Mouse (Mus musculus) gastrocnemius, adult 2 months (tissue): Measurements from ENCODE around the gene Nbeal2. TPM values are rescaled to one million over a fixed set of nuclear protein-coding genes. Genes with fewer than 3 reads are reported as not detected.

Source experiments
- DNase-seq: peaks from one replicate; pipeline ENCODE4 v3.0.0; 2022
- H3K27ac ChIP-seq: fragments of 200-600 bp; 2 replicates; pipeline ENCODE4 v1.8.1; 2022; ENCODE audit warnings: mild to moderate bottlenecking
- H3K4me3 ChIP-seq: fragments of 200-600 bp; 2 replicates; pipeline ENCODE4 v1.8.1; 2022; ENCODE audit warnings: mild to moderate bottlenecking, moderate library complexity
- CTCF ChIP-seq: fragments of 200-600 bp; IDR thresholded peaks from 2 replicates; pipeline ENCODE4 v1.8.1; 2022; ENCODE audit warnings: antibody characterized with exemption, mild to moderate bottlenecking, moderate library complexity
- intact Hi-C: fragments of 180-260 bp; cut with DNase I; formaldehyde crosslinking; loops from one replicate; pipeline ENCODE4 v1.15.1; 2025
- microRNA-seq: library from miRNA; unstranded; fragments of <30 nt; microRNA quantifications from one replicate; pipeline ENCODE4 v1.2.0, GENCODE M21; 2021
- total RNA-seq, 2 experiments: library from RNA; stranded (reverse); gene quantifications; 2 replicates each; pipeline ENCODE4 v1.2.3; 2021

Gene Nbeal2
- total RNA-seq, 2 experiments from 2014 or later: 4.7 to 5.0 TPM

DNA sequence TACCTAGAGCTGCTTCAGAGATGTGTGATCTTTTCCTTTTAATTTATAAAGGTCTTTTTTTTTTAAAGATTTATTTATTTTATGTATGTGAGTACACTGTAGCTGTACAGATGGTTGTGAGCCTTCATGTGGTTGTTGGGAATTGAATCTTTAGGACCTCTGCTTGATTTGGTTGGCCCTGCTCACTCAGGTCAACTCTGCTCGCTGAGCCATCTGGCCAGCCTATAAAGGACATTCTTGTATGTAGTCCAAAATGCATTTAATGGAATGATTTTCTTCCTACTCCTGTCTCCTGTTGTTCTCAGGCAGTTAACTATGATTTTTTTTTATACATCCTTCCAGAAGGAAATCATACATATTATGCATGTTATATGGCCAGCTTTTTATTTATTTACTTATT lies 70.4 kb downstream of the Nbeal2 start:
- intact Hi-C loops: no loop called here
- H3K4me3 ChIP-seq: no peak overlapping the region
- TF ChIP-seq CTCF: no peak
- no peak overlapping the region for H3K27ac ChIP-seq
- no peak for DNase-seq

DNA sequence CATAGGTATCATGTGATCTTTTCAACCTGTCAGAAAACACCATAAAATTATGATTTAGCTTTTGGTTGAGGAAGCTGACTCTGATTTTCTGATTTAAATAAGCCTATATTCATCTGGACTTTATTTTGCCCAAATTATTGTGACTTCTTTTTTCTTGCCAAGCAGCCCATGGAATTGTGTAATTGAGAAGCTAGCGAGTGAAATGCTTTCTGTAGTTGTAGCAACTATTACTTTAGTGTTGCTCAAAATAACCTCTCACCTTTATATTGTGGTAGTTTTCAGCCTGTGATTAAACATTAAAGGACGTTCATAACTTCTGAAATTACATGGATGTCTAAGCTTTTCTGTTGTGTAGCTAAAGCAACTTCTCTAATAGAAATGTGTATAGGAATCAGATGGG lies 71.8 kb downstream of the Nbeal2 start:
- no peak for TF ChIP-seq CTCF
- DNase-seq: no peak
- no peak overlapping the region for H3K4me3 ChIP-seq
- no peak overlapping the region for H3K27ac ChIP-seq
- intact Hi-C loops: no loop called here

Small RNAs within 50 kb of the gene (microRNA-seq; reads per million reads assigned to microRNA genes)
- not detected for gene Mir8107

Other genes with a start within 250 kb of the Nbeal2 start
- 10 to 100 TPM in 1 of 2 experiments, 1 to 10 TPM in 1; 8.5 to 10.0 TPM for gene Ptpn23, start 245.9 kb downstream of the Nbeal2 start, total RNA-seq
- not detected for gene Ngp, start 234.4 kb downstream of the Nbeal2 start, total RNA-seq
- gene Klhl18, start 177.5 kb downstream of the Nbeal2 start, total RNA-seq: 1 to 10 TPM; 7.2 to 8.6 TPM
- under 1 TPM in 1 of 2 experiments, not detected in 1; 0.08 TPM for gene Kif9, start 177.2 kb downstream of the Nbeal2 start, total RNA-seq
- gene Setd2, start 121.6 kb downstream of the Nbeal2 start, total RNA-seq: 10 to 100 TPM; 32.9 to 35.4 TPM
- gene Nradd, start 29.7 kb downstream of the Nbeal2 start, total RNA-seq: 1 to 10 TPM in 1 of 2 experiments, under 1 TPM in 1; 0.64 to 1.2 TPM
- 10 to 100 TPM; 43.4 to 51.7 TPM for gene Ccdc12, start 2.3 kb upstream of the Nbeal2 start, total RNA-seq
- gene Myl3, start 87.7 kb upstream of the Nbeal2 start, total RNA-seq: 1,000 to 10,000 TPM in 1 of 2 experiments, 100 to 1,000 TPM in 1; 528 to 1,790 TPM
- 1 to 10 TPM in 1 of 2 experiments, under 1 TPM in 1; 0.99 to 1.3 TPM for gene Pth1r, start 93.0 kb upstream of the Nbeal2 start, total RNA-seq
- gene Prss42, start 144.0 kb upstream of the Nbeal2 start, total RNA-seq: not detected
- not detected for gene Prss44, start 159.8 kb upstream of the Nbeal2 start, total RNA-seq
- not detected for gene Prss43, start 172.5 kb upstream of the Nbeal2 start, total RNA-seq
- gene Prss45, start 180.4 kb upstream of the Nbeal2 start, total RNA-seq: not detected
- gene Prss46, start 190.3 kb upstream of the Nbeal2 start, total RNA-seq: not detected
- gene Prss50, start 203.8 kb upstream of the Nbeal2 start, total RNA-seq: not detected
- 1 to 10 TPM; 3.7 to 7.5 TPM for gene Als2cl, start 225.7 kb upstream of the Nbeal2 start, total RNA-seq
- gene Tmie, start 226.0 kb upstream of the Nbeal2 start, total RNA-seq: under 1 TPM; 0.41 to 0.70 TPM